Mouse (Mus musculus): ENCODE data around the gene Reep1. TPM values are rescaled to one million over a fixed set of nuclear protein-coding genes. Genes with fewer than 3 reads are reported as not detected.

Reep1 gene
- polyA plus RNA-seq, 1 experiment = 2.9 TPM

- Histone ChIP-seq H3K9me3 (replicated peaks; ENCODE audit: control insufficient read depth, insufficient read depth, low read length, poor library complexity, severe bottlenecking) (no peaks in the 10 kb centered on the region), H3K36me3 (ENCODE audit: control insufficient read depth, insufficient read depth, low read length, poor library complexity, severe bottlenecking) (no peaks in the 10 kb centered on the region), H3K27me3 (ENCODE audit: control insufficient read depth, insufficient read depth, low read length, poor library complexity, severe bottlenecking) (no peaks in the 10 kb centered on the region), H3K27ac (ENCODE audit: insufficient read depth, low read length) (no peak overlapping the region), H3K4me1 (ENCODE audit: control insufficient read depth, insufficient read depth, low read length) (peaks cover 8% of the 10 kb centered on the region), H3K4me3 (ENCODE audit: low read depth, low read length) (no peak overlapping the region), H3K9ac (ENCODE audit: low read depth, poor library complexity, severe bottlenecking) (no peak overlapping the region)
- TF ChIP-seq POLR2A (IDR thresholded peaks at IDR 0.05; ENCODE audit: insufficient read depth, low read length) (no peak), CTCF (IDR thresholded peaks at IDR 0.05; ENCODE audit: low read depth, low read length) (no peak), EP300 (IDR thresholded peaks at IDR 0.05; ENCODE audit: insufficient read depth, low read depth, low read length) (no peak)
Measured at GRCm38 (mm10) chr6:71778016-71778415, 70.7 kb downstream of the Reep1 start.

DNA sequence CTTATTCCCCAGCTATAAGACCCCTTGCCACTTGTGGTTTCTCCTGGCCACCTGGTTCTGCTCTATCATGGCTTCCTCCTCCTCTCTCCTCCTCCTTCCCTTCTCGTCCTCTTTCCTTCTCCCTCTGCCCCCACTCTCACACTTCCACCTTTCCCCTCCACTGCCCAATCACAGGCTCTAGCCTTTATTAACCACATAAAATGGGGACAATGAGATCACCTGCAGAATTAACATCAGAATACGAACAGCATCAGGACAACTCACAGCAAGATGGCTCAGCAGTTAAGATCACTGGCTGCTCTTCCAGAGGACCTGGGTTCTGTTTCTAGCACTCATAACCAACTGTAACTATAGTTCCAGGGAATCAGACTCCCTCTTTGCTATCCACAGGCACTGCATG is 72.5 kb downstream of the Reep1 start:
- no peak for TF ChIP-seq POLR2A (IDR thresholded peaks at IDR 0.05; ENCODE audit: insufficient read depth, low read length)
- no peak for TF ChIP-seq CTCF (IDR thresholded peaks at IDR 0.05; ENCODE audit: low read depth, low read length)
- TF ChIP-seq EP300 (IDR thresholded peaks at IDR 0.05; ENCODE audit: insufficient read depth, low read depth, low read length) = no peak
- Histone ChIP-seq H3K27ac (ENCODE audit: insufficient read depth, low read length) (no peak overlapping the region), H3K9ac (ENCODE audit: low read depth, poor library complexity, severe bottlenecking) (no peak overlapping the region), H3K9me3 (replicated peaks; ENCODE audit: control insufficient read depth, insufficient read depth, low read length, poor library complexity, severe bottlenecking) (no peaks in the 10 kb centered on the region), H3K27me3 (ENCODE audit: control insufficient read depth, insufficient read depth, low read length, poor library complexity, severe bottlenecking) (no peaks in the 10 kb centered on the region), H3K4me1 (ENCODE audit: control insufficient read depth, insufficient read depth, low read length) (peaks cover 8% of the 10 kb centered on the region), H3K36me3 (ENCODE audit: control insufficient read depth, insufficient read depth, low read length, poor library complexity, severe bottlenecking) (no peaks in the 10 kb centered on the region), H3K4me3 (ENCODE audit: low read depth, low read length) (no peak overlapping the region)

DNA sequence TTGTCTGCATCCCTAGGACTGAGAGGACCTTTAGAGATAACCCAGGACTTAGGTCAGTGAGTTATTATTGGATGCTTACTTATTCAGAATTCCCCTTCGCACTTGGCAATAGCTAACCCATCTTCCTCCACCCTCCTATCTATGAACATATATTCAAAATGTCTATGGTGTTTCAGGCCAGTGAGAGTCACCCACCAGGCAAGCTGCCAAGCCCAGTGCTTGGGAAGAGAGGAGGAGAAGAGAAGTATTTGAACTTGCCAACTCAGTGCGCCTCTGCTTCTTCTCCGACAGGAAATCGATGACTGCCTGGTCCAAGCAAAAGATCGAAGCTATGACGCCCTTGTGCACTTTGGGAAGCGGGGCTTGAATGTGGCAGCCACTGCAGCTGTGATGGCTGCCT is 73.1 kb downstream of the Reep1 start:
- no peaks in the 10 kb centered on the region for H3K27me3 ChIP-seq (ENCODE audit: control insufficient read depth, insufficient read depth, low read length, poor library complexity, severe bottlenecking)
- TF ChIP-seq CTCF (IDR thresholded peaks at IDR 0.05; ENCODE audit: low read depth, low read length) (no peak), EP300 (IDR thresholded peaks at IDR 0.05; ENCODE audit: insufficient read depth, low read depth, low read length) (no peak), POLR2A (IDR thresholded peaks at IDR 0.05; ENCODE audit: insufficient read depth, low read length) (no peak)
- H3K4me1 ChIP-seq (ENCODE audit: control insufficient read depth, insufficient read depth, low read length) = peaks cover 8% of the 10 kb centered on the region
- H3K9ac ChIP-seq (ENCODE audit: low read depth, poor library complexity, severe bottlenecking) = no peak overlapping the region
- H3K27ac ChIP-seq (ENCODE audit: insufficient read depth, low read length) = no peak overlapping the region
- no peaks in the 10 kb centered on the region for H3K9me3 ChIP-seq (replicated peaks; ENCODE audit: control insufficient read depth, insufficient read depth, low read length, poor library complexity, severe bottlenecking)
- H3K4me3 ChIP-seq (ENCODE audit: low read depth, low read length) = no peak overlapping the region
- H3K36me3 ChIP-seq (ENCODE audit: control insufficient read depth, insufficient read depth, low read length, poor library complexity, severe bottlenecking) = no peaks in the 10 kb centered on the region

- TF ChIP-seq POLR2A (IDR thresholded peaks at IDR 0.05; ENCODE audit: insufficient read depth, low read length) = no peak
- no peak for TF ChIP-seq CTCF (IDR thresholded peaks at IDR 0.05; ENCODE audit: low read depth, low read length)
- TF ChIP-seq EP300 (IDR thresholded peaks at IDR 0.05; ENCODE audit: insufficient read depth, low read depth, low read length) = no peak
- Histone ChIP-seq H3K36me3 (ENCODE audit: control insufficient read depth, insufficient read depth, low read length, poor library complexity, severe bottlenecking) (no peaks in the 10 kb centered on the region), H3K27me3 (ENCODE audit: control insufficient read depth, insufficient read depth, low read length, poor library complexity, severe bottlenecking) (no peaks in the 10 kb centered on the region), H3K4me3 (ENCODE audit: low read depth, low read length) (no peak overlapping the region), H3K9me3 (replicated peaks; ENCODE audit: control insufficient read depth, insufficient read depth, low read length, poor library complexity, severe bottlenecking) (no peaks in the 10 kb centered on the region), H3K9ac (ENCODE audit: low read depth, poor library complexity, severe bottlenecking) (no peak overlapping the region), H3K27ac (ENCODE audit: insufficient read depth, low read length) (no peak overlapping the region), H3K4me1 (ENCODE audit: control insufficient read depth, insufficient read depth, low read length) (peaks cover 8% of the 10 kb centered on the region)
Measured at GRCm38 (mm10) chr6:71783165-71783564, 75.8 kb downstream of the Reep1 start.

DNA sequence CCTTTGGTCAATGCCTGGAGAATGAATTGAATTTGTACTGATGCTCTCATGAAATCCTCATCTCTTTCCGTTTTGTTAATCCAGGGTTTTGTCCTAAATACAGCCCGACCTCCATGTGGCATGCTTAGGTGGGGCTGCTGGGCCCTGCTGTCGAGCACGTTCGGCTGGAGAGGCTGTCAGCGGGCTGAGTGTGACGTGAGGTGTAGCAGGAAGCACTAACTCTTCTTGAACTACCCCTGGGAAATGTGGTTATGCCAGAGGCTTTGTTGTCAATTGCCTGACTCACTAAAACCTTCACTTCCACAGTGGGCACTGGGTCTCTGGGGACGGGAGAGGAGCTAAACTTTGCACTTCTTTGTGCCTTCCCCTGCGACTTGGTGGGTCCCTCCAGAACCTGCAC is 81.0 kb downstream of the Reep1 start:
- H3K4me1 ChIP-seq (ENCODE audit: control insufficient read depth, insufficient read depth, low read length) = no peaks in the 10 kb centered on the region
- H3K27ac ChIP-seq (ENCODE audit: insufficient read depth, low read length) = no peak overlapping the region
- H3K9me3 ChIP-seq (replicated peaks; ENCODE audit: control insufficient read depth, insufficient read depth, low read length, poor library complexity, severe bottlenecking) = no peaks in the 10 kb centered on the region
- no peak overlapping the region for H3K9ac ChIP-seq (ENCODE audit: low read depth, poor library complexity, severe bottlenecking)
- TF ChIP-seq POLR2A (IDR thresholded peaks at IDR 0.05; ENCODE audit: insufficient read depth, low read length) = no peak
- no peak for TF ChIP-seq CTCF (IDR thresholded peaks at IDR 0.05; ENCODE audit: low read depth, low read length)
- TF ChIP-seq EP300 (IDR thresholded peaks at IDR 0.05; ENCODE audit: insufficient read depth, low read depth, low read length) = no peak
- no peak overlapping the region for H3K4me3 ChIP-seq (ENCODE audit: low read depth, low read length)
- no peaks in the 10 kb centered on the region for H3K36me3 ChIP-seq (ENCODE audit: control insufficient read depth, insufficient read depth, low read length, poor library complexity, severe bottlenecking)
- H3K27me3 ChIP-seq (ENCODE audit: control insufficient read depth, insufficient read depth, low read length, poor library complexity, severe bottlenecking) = no peaks in the 10 kb centered on the region

- Histone ChIP-seq H3K4me1 (ENCODE audit: control insufficient read depth, insufficient read depth, low read length) (no peaks in the 10 kb centered on the region), H3K36me3 (ENCODE audit: control insufficient read depth, insufficient read depth, low read length, poor library complexity, severe bottlenecking) (no peaks in the 10 kb centered on the region), H3K9ac (ENCODE audit: low read depth, poor library complexity, severe bottlenecking) (no peak overlapping the region), H3K4me3 (ENCODE audit: low read depth, low read length) (no peak overlapping the region), H3K9me3 (replicated peaks; ENCODE audit: control insufficient read depth, insufficient read depth, low read length, poor library complexity, severe bottlenecking) (no peaks in the 10 kb centered on the region), H3K27me3 (ENCODE audit: control insufficient read depth, insufficient read depth, low read length, poor library complexity, severe bottlenecking) (no peaks in the 10 kb centered on the region), H3K27ac (ENCODE audit: insufficient read depth, low read length) (no peak overlapping the region)
- TF ChIP-seq CTCF (IDR thresholded peaks at IDR 0.05; ENCODE audit: low read depth, low read length) (no peak), EP300 (IDR thresholded peaks at IDR 0.05; ENCODE audit: insufficient read depth, low read depth, low read length) (no peak), POLR2A (IDR thresholded peaks at IDR 0.05; ENCODE audit: insufficient read depth, low read length) (no peak)
Measured at GRCm38 (mm10) chr6:71791771-71792170, 84.4 kb downstream of the Reep1 start.

Data from ES-Bruce4 (cell line).